Mouse (Mus musculus) lung, embryonic 15.5 days (tissue): ENCODE measurements around the gene Tmem9. TPM values are rescaled to one million over a fixed set of nuclear protein-coding genes. Genes with fewer than 3 reads are reported as not detected.

Experiments
- ATAC-seq: fragments of 200-750 bp; cut with Nextera tagmentation; 2 replicates; pipeline ENCODE4 v1.8.0; 2017; ENCODE audit warnings: moderate number of reproducible peaks, borderline replicate concordance; ENCODE audit not compliant: low FRiP score, low TSS enrichment; ENCODE audit errors: extremely low read depth
- H3K27ac ChIP-seq: fragments of 300-500 bp; sonication (generic); 2 replicates; pipeline ENCODE4 v1.5.1; 2015; ENCODE audit warnings: moderate library complexity, mild to moderate bottlenecking, inconsistent platforms
- H3K27me3 ChIP-seq: fragments of 300-500 bp; sonication (generic); 2 replicates; pipeline ENCODE4 v1.6.1; 2015; ENCODE audit warnings: inconsistent platforms
- H3K36me3 ChIP-seq: fragments of 300-500 bp; sonication (generic); 2 replicates; pipeline ENCODE4 v1.6.1; 2015; ENCODE audit warnings: inconsistent platforms
- H3K4me1 ChIP-seq: fragments of 300-500 bp; sonication (generic); 2 replicates; pipeline ENCODE4 v1.6.1; 2015; ENCODE audit warnings: inconsistent platforms
- H3K4me2 ChIP-seq: fragments of 300-500 bp; sonication (generic); 2 replicates; pipeline ENCODE4 v1.6.1; 2015; ENCODE audit warnings: inconsistent platforms, mild to moderate bottlenecking, moderate library complexity
- H3K4me3 ChIP-seq: fragments of 300-500 bp; sonication (generic); 2 replicates; pipeline ENCODE4 v1.5.1; 2015; ENCODE audit warnings: mild to moderate bottlenecking, inconsistent platforms
- H3K9ac ChIP-seq: fragments of 300-500 bp; sonication (generic); 2 replicates; pipeline ENCODE4 v1.6.1; 2015; ENCODE audit warnings: inconsistent platforms
- H3K9me3 ChIP-seq: fragments of 300-500 bp; sonication (generic); 2 replicates; pipeline ENCODE4 v1.6.1; 2016; ENCODE audit warnings: inconsistent platforms
- WGBS: fragments of 180-500 bp; shearing (Covaris S2); methylation state at CpG from one replicate; pipeline ENCODE4 v1.1.7; 2015; 5-methylcytosine and 5-hydroxymethylcytosine counted together
- polyA plus RNA-seq: library from polyadenylated mRNA; unstranded; fragments of >200 nt; fragmentation: Nextera tagmentation; extraction: Ambion mirVana; gene quantifications from 2 replicates; pipeline ENCODE4 v1.2.1, GENCODE M21; 2015

Tmem9 gene
- polyA plus RNA-seq, 1 experiment from 2014 or later: 153 TPM

DNA sequence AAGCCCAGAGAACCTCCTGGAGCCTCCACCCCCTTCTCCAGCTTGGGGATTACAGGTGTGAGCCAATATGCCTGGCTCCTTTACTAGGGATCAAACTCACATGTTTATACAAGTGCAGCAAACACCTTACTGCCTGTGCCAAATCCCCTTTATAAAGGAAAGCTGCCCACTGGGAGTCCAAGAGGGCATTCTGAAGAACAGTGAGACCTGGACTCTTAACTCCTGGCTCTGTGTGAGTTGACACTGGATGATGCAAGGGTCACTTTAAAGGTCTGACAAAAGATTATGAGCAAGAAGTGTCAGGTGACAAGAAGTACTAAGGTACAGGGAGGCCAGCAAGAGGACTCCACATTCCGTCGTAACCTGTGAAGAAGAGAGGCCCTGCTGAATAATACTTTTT lies 6.5 kb upstream of the Tmem9 start:
- Histone ChIP-seq H3K9ac (no peak overlapping the region), H3K4me2 (no peak overlapping the region), H3K4me3 (no peak overlapping the region), H3K4me1 (no peaks in the 10 kb centered on the region), H3K27me3 (0 out of 2 replicates have a peak, but pooled peaks cover 4% of the 10 kb centered on the region), H3K27ac (no peak overlapping the region), H3K36me3 (no peaks in the 10 kb centered on the region), H3K9me3 (no peaks in the 10 kb centered on the region)
- no peak for ATAC-seq
- 59% methylated on average over 2 of the region's 2 CpGs for WGBS

DNA sequence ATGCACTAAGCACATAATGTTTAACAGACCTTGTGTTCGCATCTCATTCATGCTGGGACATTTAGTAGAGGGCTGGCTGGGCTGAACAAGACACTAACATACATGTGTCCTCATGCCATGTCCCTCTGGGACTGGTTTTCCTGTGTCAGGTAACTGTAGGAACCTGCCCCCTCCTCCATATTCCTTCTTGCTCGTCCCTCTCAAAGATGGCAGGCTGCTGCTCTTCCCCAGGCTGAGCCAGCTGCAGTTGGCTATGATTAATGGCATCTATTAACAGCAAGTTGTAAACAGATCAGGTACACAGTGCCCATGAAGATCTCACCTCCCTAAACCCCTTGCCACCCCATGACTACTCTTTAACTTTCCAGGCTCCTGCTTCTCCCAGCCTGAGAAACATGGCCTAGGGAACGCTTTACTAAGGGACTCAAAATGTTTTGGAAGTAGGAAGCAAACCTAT lies 1.6 kb upstream of the Tmem9 start, which contains the start of gene Igfn1:
Gene Igfn1, minus strand, starts transcription at position 51 of the 457 bp plus-strand sequence.
- ATAC-seq: no peak
- no peaks in the 10 kb centered on the region for H3K36me3 ChIP-seq
- H3K27ac ChIP-seq: no peak within 1 kb of the TSS
- no peak within 1 kb of the TSS for H3K9ac ChIP-seq
- H3K4me1 ChIP-seq: no peaks in the 10 kb centered on the region
- 73% methylated on average over 3 of the region's 3 CpGs for WGBS
- H3K4me3 ChIP-seq: peak within 1 kb of the TSS; percentile 48
- H3K9me3 ChIP-seq: no peaks in the 10 kb centered on the region
- peaks cover 11% of the 10 kb centered on the region; the same call in 1 of the 2 replicates for H3K27me3 ChIP-seq
- peak within 1 kb of the TSS; percentile 83 for H3K4me2 ChIP-seq

DNA sequence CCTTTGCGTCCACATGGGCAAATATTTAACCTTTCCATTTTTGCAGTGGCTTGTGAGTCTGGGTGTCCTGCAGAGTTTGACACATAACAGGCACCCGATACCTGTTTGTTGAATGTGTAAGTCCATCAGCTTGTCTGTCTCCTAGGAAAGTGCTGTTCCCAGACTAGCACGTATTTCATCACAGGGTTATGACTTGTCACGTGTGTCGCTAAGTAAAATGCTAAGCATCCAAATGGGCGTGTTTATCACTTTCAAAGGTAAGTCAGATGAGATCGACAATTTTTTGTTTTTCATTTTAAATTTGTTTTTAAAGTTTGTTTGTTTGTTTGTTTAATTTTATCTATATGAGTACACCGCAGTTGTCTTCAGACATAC lies 196 bp downstream of the Tmem9 start:
- no peaks in the 10 kb centered on the region for H3K4me1 ChIP-seq
- H3K9ac ChIP-seq: no peak overlapping the region
- H3K27ac ChIP-seq: no peak overlapping the region
- H3K4me2 ChIP-seq: peak overlapping the region; percentile 83
- H3K36me3 ChIP-seq: no peaks in the 10 kb centered on the region
- H3K4me3 ChIP-seq: peak overlapping the region; percentile 48
- WGBS: 13% methylated on average over 8 of the region's 8 CpGs
- ATAC-seq: 0 out of 2 replicates have a peak, but pooled peaks have one; percentile 42
- H3K9me3 ChIP-seq: no peaks in the 10 kb centered on the region
- H3K27me3 ChIP-seq: peaks cover 11% of the 10 kb centered on the region; the same call in 1 of the 2 replicates

DNA sequence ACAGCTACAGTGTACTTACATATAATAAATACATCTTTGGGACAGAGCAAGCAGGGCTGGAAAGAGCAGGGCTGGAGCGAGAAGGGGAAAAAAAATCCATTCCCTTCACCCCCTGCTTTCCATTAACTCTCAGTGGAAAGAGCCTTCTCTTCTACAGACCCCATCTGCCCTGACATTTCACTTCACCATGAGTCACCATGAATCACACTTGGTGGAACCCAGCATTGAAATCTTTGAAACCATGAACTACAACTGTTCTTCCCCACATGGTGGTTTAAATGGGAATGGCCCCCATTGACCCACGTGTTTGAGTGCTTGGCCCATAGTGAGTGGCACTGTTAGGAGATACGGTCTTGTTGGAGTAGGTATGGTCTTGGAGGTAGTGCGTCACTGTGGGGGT lies 2.3 kb downstream of the Tmem9 start:
- Histone ChIP-seq H3K27ac (no peak overlapping the region), H3K27me3 (peaks cover 11% of the 10 kb centered on the region; the same call in 1 of the 2 replicates), H3K36me3 (no peaks in the 10 kb centered on the region), H3K4me3 (no peak overlapping the region), H3K9ac (no peak overlapping the region), H3K4me1 (no peaks in the 10 kb centered on the region), H3K9me3 (no peaks in the 10 kb centered on the region), H3K4me2 (no peak overlapping the region)
- 84% methylated on average over 4 of the region's 4 CpGs for WGBS
- ATAC-seq: no peak

GRCm38 (mm10) chr1:136013513-136013912 lies 5.6 kb downstream of the Tmem9 start:
- Histone ChIP-seq H3K4me2 (no peak overlapping the region), H3K27me3 (no peaks in the 10 kb centered on the region), H3K36me3 (no peaks in the 10 kb centered on the region), H3K9ac (no peak overlapping the region), H3K4me1 (peaks cover 6% of the 10 kb centered on the region), H3K9me3 (no peaks in the 10 kb centered on the region), H3K4me3 (no peak overlapping the region), H3K27ac (no peak overlapping the region)
- 54% methylated on average over 4 of the region's 4 CpGs for WGBS
- ATAC-seq: no peak

- no peak overlapping the region for H3K4me3 ChIP-seq
- H3K4me2 ChIP-seq: no peak overlapping the region
- ATAC-seq: no peak
- H3K4me1 ChIP-seq: peaks cover 12% of the 10 kb centered on the region
- H3K27ac ChIP-seq: no peak overlapping the region
- no peaks in the 10 kb centered on the region for H3K9me3 ChIP-seq
- no peaks in the 10 kb centered on the region for H3K36me3 ChIP-seq
- H3K9ac ChIP-seq: no peak overlapping the region
- 47% methylated on average over 2 of the region's 2 CpGs for WGBS
- H3K27me3 ChIP-seq: no peaks in the 10 kb centered on the region
Observed at GRCm38 (mm10) chr1:136014796-136015502, 7.0 kb downstream of the Tmem9 start.

- H3K27ac ChIP-seq: no peak overlapping the region; the same call in 1 of the 2 replicates
- H3K4me1 ChIP-seq: peaks cover 12% of the 10 kb centered on the region
- ATAC-seq: no peak
- H3K4me3 ChIP-seq: peak overlapping the region; percentile 82
- 0 out of 2 replicates have a peak overlapping the region, but pooled peaks have one; percentile 0 for H3K9ac ChIP-seq
- peak overlapping the region; percentile 25; the same call in 1 of the 2 replicates for H3K4me2 ChIP-seq
- peaks cover 10% of the 10 kb centered on the region for H3K36me3 ChIP-seq
- no peaks in the 10 kb centered on the region for H3K27me3 ChIP-seq
- no peaks in the 10 kb centered on the region for H3K9me3 ChIP-seq
- 75% methylated on average over 2 of the region's 2 CpGs for WGBS
Observed at GRCm38 (mm10) chr1:136017307-136017706, 9.4 kb downstream of the Tmem9 start.

DNA sequence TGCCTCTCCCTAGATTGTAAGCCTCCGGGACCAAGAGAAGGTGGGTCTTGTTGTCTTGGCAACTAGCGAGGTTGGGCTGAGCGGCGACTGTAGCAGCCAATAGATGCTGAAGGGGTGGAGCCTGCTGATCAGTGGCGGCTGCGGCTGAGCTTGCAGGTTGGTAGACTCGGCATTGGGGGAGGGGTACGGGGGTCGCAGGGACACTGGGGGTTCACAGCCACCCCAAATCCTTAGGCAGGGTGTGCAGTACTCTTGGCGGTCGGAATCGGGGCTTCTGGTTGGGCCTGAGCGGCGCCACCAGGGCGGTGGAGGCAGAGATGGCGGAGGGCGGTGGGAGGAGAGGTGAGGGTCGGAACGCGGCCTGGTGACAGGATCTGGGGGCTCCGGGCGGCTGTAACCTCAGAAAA lies 10.0 kb downstream of the Tmem9 start:
- peak overlapping the region; percentile 39 for H3K27ac ChIP-seq
- peak overlapping the region; percentile 82 for H3K4me3 ChIP-seq
- H3K9me3 ChIP-seq: no peaks in the 10 kb centered on the region
- H3K9ac ChIP-seq: peak overlapping the region; percentile 75
- peaks cover 16% of the 10 kb centered on the region for H3K36me3 ChIP-seq
- WGBS: under 1% methylated on average over 22 of the region's 22 CpGs
- no peaks in the 10 kb centered on the region for H3K27me3 ChIP-seq
- H3K4me2 ChIP-seq: peak overlapping the region; percentile 92
- peak; percentile 97 for ATAC-seq
- H3K4me1 ChIP-seq: peaks cover 12% of the 10 kb centered on the region

GRCm38 (mm10) chr1:136018390-136019189 lies 10.6 kb downstream of the Tmem9 start:
- peak; percentile 68; the same call in 1 of the 2 replicates for ATAC-seq
- 5% methylated on average over 24 of the region's 24 CpGs for WGBS
- Histone ChIP-seq H3K4me2 (peak overlapping the region; percentile 92), H3K9me3 (no peaks in the 10 kb centered on the region), H3K4me1 (peaks cover 12% of the 10 kb centered on the region), H3K4me3 (peak overlapping the region; percentile 82), H3K9ac (peak overlapping the region; percentile 75), H3K27me3 (no peaks in the 10 kb centered on the region), H3K36me3 (peaks cover 22% of the 10 kb centered on the region), H3K27ac (peak overlapping the region; percentile 39)

- H3K36me3 ChIP-seq: peaks cover 69% of the 10 kb centered on the region
Observed at GRCm38 (mm10) chr1:136030201-136030600, 22.3 kb downstream of the Tmem9 start.

GRCm38 (mm10) chr1:136031697-136032096 lies 23.7 kb downstream of the Tmem9 start:
- H3K9ac ChIP-seq: no peak overlapping the region
- WGBS: 65% methylated on average over 8 of the region's 8 CpGs
- H3K9me3 ChIP-seq: no peaks in the 10 kb centered on the region
- H3K4me3 ChIP-seq: no peak overlapping the region
- H3K27ac ChIP-seq: no peak overlapping the region
- no peak for ATAC-seq
- H3K4me2 ChIP-seq: no peak overlapping the region
- peaks cover 70% of the 10 kb centered on the region for H3K36me3 ChIP-seq
- H3K4me1 ChIP-seq: no peaks in the 10 kb centered on the region
- H3K27me3 ChIP-seq: no peaks in the 10 kb centered on the region

More at GRCm38 (mm10) chr1:136030201-136030600, 22.3 kb downstream of the Tmem9 start:
- no peaks in the 10 kb centered on the region for H3K9me3 ChIP-seq
- H3K4me2 ChIP-seq: no peak overlapping the region
- no peak overlapping the region for H3K27ac ChIP-seq
- ATAC-seq: no peak
- H3K4me1 ChIP-seq: no peaks in the 10 kb centered on the region
- no peaks in the 10 kb centered on the region for H3K27me3 ChIP-seq
- no peak overlapping the region for H3K9ac ChIP-seq
- WGBS: 69% methylated on average over 7 of the region's 7 CpGs
- H3K4me3 ChIP-seq: no peak overlapping the region

GRCm38 (mm10) chr1:136032961-136033360 lies 25.0 kb downstream of the Tmem9 start:
- ATAC-seq: no peak
- no peak overlapping the region for H3K9ac ChIP-seq
- H3K4me2 ChIP-seq: no peak overlapping the region
- 62% methylated on average over 7 of the region's 7 CpGs for WGBS
- no peaks in the 10 kb centered on the region for H3K9me3 ChIP-seq
- no peaks in the 10 kb centered on the region for H3K27me3 ChIP-seq
- no peak overlapping the region for H3K4me3 ChIP-seq
- H3K4me1 ChIP-seq: no peaks in the 10 kb centered on the region
- peaks cover 59% of the 10 kb centered on the region for H3K36me3 ChIP-seq
- no peak overlapping the region for H3K27ac ChIP-seq
